Mouse (Mus musculus): ENCODE measurements at regions not wholly inside any gene's neighbourhood (a gene's known extent, or its start where the extent isn't known, plus 50 kb on each side); places are given as distances from the start of the nearest gene placed in this dataset.

- peak in 1 of 2 experiments; percentile 46 for DNase-seq (ENCODE audit: low spot score in 2 of 2)
Measured at GRCm38 (mm10) chr1:125307223-125307622, 128.3 kb downstream of the Actr3 start.

- no peak for DNase-seq (ENCODE audit: low spot score in 2 of 2)
Measured at GRCm38 (mm10) chr1:125298520-125299090, 136.9 kb downstream of the Actr3 start.

- no peak for DNase-seq (ENCODE audit: low spot score in 2 of 2)
Measured at GRCm38 (mm10) chr1:125295646-125296045, 139.9 kb downstream of the Actr3 start.

- DNase-seq (ENCODE audit: low spot score in 2 of 2), result peak in 1 of 2 experiments; percentile 30
Measured at GRCm38 (mm10) chr1:125290320-125291021, 145.1 kb downstream of the Actr3 start.

- DNase-seq (ENCODE audit: low spot score in 2 of 2), result no peak
Measured at GRCm38 (mm10) chr1:125286347-125286746, 149.2 kb downstream of the Actr3 start.

GRCm38 (mm10) chr1:125284693-125285092, 150.8 kb downstream of the Actr3 start:
- DNase-seq (ENCODE audit: low spot score in 2 of 2), result no peak

GRCm38 (mm10) chr1:125273752-125274151, 161.8 kb downstream of the Actr3 start:
- DNase-seq (ENCODE audit: low spot score in 2 of 2), result no peak

- DNase-seq (ENCODE audit: low spot score in 2 of 2), result no peak
Measured at GRCm38 (mm10) chr1:125263684-125264083, 171.8 kb downstream of the Actr3 start.

- DNase-seq (ENCODE audit: low spot score in 2 of 2), result no peak
Measured at GRCm38 (mm10) chr1:125263068-125263467, 172.5 kb downstream of the Actr3 start.

- DNase-seq (ENCODE audit: low spot score in 2 of 2), result peak; percentile 24 to 47
Measured at GRCm38 (mm10) chr1:125242345-125242744, 193.2 kb downstream of the Actr3 start.

GRCm38 (mm10) chr1:125241717-125242116, 193.8 kb downstream of the Actr3 start:
- no peak for DNase-seq (ENCODE audit: low spot score in 2 of 2)

GRCm38 (mm10) chr1:125237595-125237988, 197.9 kb downstream of the Actr3 start:
- DNase-seq (ENCODE audit: low spot score in 2 of 2), result no peak

GRCm38 (mm10) chr1:125236948-125237594, 198.5 kb downstream of the Actr3 start:
- DNase-seq (ENCODE audit: low spot score in 2 of 2), result peak; percentile 52 to 57

GRCm38 (mm10) chr1:125234747-125235146, 200.8 kb downstream of the Actr3 start:
- no peak for DNase-seq (ENCODE audit: low spot score in 2 of 2)

- no peak for DNase-seq (ENCODE audit: low spot score in 2 of 2)
Measured at GRCm38 (mm10) chr1:125223370-125223769, 212.2 kb downstream of the Actr3 start.

GRCm38 (mm10) chr1:125216192-125216591, 219.3 kb downstream of the Actr3 start:
- no peak for DNase-seq (ENCODE audit: low spot score in 2 of 2)

GRCm38 (mm10) chr1:125187091-125187490, 248.4 kb downstream of the Actr3 start:
- DNase-seq (ENCODE audit: low spot score in 2 of 2), result no peak

GRCm38 (mm10) chr1:125176124-125176937, 259.2 kb downstream of the Actr3 start:
- no peak for DNase-seq (ENCODE audit: low spot score in 2 of 2)

- DNase-seq (ENCODE audit: low spot score in 2 of 2), result no peak
Measured at GRCm38 (mm10) chr1:125174725-125175124, 260.8 kb downstream of the Actr3 start.

- no peak for DNase-seq (ENCODE audit: low spot score in 2 of 2)
Measured at GRCm38 (mm10) chr1:125172474-125172873, 263.1 kb downstream of the Actr3 start.

- DNase-seq (ENCODE audit: low spot score in 2 of 2), result no peak
Measured at GRCm38 (mm10) chr1:125165226-125165625, 270.3 kb downstream of the Actr3 start.

GRCm38 (mm10) chr1:125158481-125158880, 277.0 kb downstream of the Actr3 start:
- DNase-seq (ENCODE audit: low spot score in 2 of 2), result no peak

Data from right cerebral cortex, postnatal 10 days (tissue).